Mouse (Mus musculus) forebrain, embryonic 13.5 days (tissue): ENCODE results near the gene Phactr1. TPM values are rescaled to one million over a fixed set of nuclear protein-coding genes. Genes with fewer than 3 reads are reported as not detected.

ENCODE experiments used
- ATAC-seq: fragments of 200-750 bp; cut with Nextera tagmentation; 2 replicates; pipeline ENCODE4 v1.8.0; 2017
- H3K27ac ChIP-seq: fragments of 300-500 bp; sonication (generic); 2 replicates; pipeline ENCODE4 v1.5.1; 2015; ENCODE audit warnings: inconsistent platforms, mild to moderate bottlenecking, moderate library complexity
- H3K27me3 ChIP-seq: fragments of 300-500 bp; sonication (generic); 2 replicates; pipeline ENCODE4 v1.6.1; 2015; ENCODE audit warnings: mild to moderate bottlenecking, inconsistent platforms
- H3K36me3 ChIP-seq: fragments of 300-500 bp; sonication (generic); 2 replicates; pipeline ENCODE4 v1.6.1; 2015; ENCODE audit warnings: mild to moderate bottlenecking, inconsistent platforms; ENCODE audit not compliant: poor library complexity, severe bottlenecking
- H3K4me1 ChIP-seq: fragments of 300-500 bp; sonication (generic); 2 replicates; pipeline ENCODE4 v1.6.1; 2015; ENCODE audit warnings: inconsistent platforms
- H3K4me2 ChIP-seq: fragments of 300-500 bp; sonication (generic); 2 replicates; pipeline ENCODE4 v1.6.1; 2015; ENCODE audit warnings: inconsistent platforms, mild to moderate bottlenecking, moderate library complexity
- H3K4me3 ChIP-seq: fragments of 300-500 bp; sonication (generic); 2 replicates; pipeline ENCODE4 v1.5.1; 2015; ENCODE audit warnings: mild to moderate bottlenecking, inconsistent platforms
- H3K9ac ChIP-seq: fragments of 300-500 bp; sonication (generic); 2 replicates; pipeline ENCODE4 v1.6.1; 2015; ENCODE audit warnings: mild to moderate bottlenecking, inconsistent platforms
- H3K9me3 ChIP-seq: fragments of 300-500 bp; sonication (generic); replicated peaks from 2 replicates; pipeline ENCODE4 v1.6.1; 2016; ENCODE audit warnings: inconsistent platforms
- WGBS: fragments of 180-500 bp; shearing (Covaris S2); methylation state at CpG from one replicate; pipeline ENCODE4 v1.1.7; 2015; 5-methylcytosine and 5-hydroxymethylcytosine counted together
- polyA plus RNA-seq: library from polyadenylated mRNA; unstranded; fragments of >200 nt; fragmentation: Nextera tagmentation; extraction: Ambion mirVana; gene quantifications from 2 replicates; pipeline ENCODE4 v1.2.1, GENCODE M21; 2015

Phactr1 gene
- polyA plus RNA-seq, 1 experiment from 2014 or later = 34.4 TPM

DNA sequence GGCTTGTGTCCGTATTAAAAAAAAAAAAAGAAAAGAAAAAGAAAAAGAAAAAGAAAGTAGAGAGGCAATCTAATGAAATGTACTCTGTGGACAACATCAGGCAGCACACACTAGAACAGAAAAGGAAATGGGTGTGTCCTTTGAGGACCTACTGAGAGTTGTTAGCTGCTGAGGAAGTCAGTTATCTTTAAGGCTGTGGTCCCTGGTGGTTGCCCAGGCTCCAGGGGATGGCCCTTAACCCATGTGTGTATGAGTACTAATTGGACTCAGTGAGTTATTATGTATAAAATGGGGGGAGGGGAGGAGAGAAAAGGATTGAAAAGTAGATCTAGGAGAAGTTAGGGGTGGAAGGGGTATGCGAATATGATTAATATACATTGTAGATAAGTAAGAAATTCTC lies 278.4 kb downstream of the Phactr1 start:
- no peak overlapping the region for H3K27ac ChIP-seq
- WGBS = 91% methylated on average over 2 of the region's 2 CpGs
- no peaks in the 10 kb centered on the region for H3K36me3 ChIP-seq
- no peak overlapping the region for H3K4me2 ChIP-seq
- H3K9me3 ChIP-seq = 0 out of 2 replicates have a peak, but pooled peaks cover 7% of the 10 kb centered on the region
- ATAC-seq = no peak
- H3K27me3 ChIP-seq = no peaks in the 10 kb centered on the region
- H3K4me3 ChIP-seq = no peak overlapping the region
- H3K9ac ChIP-seq = no peak overlapping the region
- no peaks in the 10 kb centered on the region for H3K4me1 ChIP-seq

DNA sequence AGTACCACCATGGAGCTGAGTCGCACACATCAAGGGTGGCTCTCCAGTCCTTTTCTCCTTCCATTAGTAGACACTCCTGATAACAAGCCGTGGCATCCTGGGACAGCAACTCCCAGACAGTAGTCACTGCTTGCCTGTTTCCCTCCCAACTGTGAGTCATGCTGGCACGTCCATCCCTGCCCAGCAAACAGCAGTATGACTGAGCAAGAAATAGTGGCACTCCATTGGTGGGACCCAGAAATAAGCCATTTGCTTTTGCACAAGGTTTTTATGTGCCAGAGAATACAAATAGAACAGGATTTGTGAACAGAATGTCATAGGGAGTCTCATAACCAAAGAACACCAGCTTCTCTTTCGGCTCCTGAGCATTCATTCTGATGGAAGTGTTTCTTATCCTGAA lies 281.1 kb downstream of the Phactr1 start:
- WGBS = 91% methylated on average over 4 of the region's 4 CpGs
- Histone ChIP-seq H3K9ac (no peak overlapping the region), H3K4me1 (no peaks in the 10 kb centered on the region), H3K4me3 (no peak overlapping the region), H3K27me3 (no peaks in the 10 kb centered on the region), H3K27ac (no peak overlapping the region), H3K36me3 (no peaks in the 10 kb centered on the region), H3K9me3 (no peaks in the 10 kb centered on the region), H3K4me2 (no peak overlapping the region)
- ATAC-seq = no peak

DNA sequence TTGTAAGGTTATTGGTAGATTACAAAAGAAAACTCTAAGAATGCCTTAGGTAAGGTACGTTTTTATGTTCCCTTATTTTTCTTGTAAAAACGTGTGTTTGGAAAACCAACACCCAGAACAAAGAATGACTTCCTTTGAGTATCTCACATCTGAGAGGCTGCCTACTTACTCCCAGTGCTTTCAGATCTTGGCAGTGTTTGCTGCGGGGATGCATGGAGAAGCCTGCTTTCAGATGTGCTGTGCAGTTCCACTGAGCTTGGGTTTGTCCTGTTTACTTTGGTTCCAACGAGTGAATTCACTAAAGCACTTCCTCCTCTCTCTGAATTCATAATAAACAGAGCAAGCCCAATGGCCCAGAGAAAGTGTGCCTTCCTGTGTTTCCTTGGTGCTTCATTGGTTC lies 288.1 kb downstream of the Phactr1 start:
- H3K9ac ChIP-seq = no peak overlapping the region
- 86% methylated on average over 4 of the region's 4 CpGs for WGBS

DNA sequence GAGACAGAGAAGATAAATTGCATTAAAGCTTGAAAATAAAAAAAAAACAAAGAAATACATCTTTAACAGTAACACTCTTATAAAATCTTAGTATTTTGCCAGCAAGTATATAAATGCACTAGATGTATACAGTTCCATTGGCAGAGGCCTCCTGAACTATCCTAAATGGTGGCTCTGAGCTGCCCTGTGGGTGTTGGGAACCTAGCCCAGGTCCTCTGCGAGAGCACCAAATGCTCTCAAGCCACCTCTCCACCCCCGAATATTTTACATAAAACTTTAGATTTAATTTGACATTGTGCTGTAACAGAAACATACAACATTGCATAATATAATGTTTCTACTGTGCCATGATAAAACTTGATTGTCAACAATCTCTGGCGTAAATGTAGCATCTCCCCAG lies 293.1 kb downstream of the Phactr1 start:
- no peak overlapping the region for H3K9ac ChIP-seq
- no peak overlapping the region for H3K27ac ChIP-seq
- H3K9me3 ChIP-seq = no peaks in the 10 kb centered on the region
- WGBS = 87% methylated on average over 3 of the region's 3 CpGs
- no peaks in the 10 kb centered on the region for H3K36me3 ChIP-seq
- peaks cover 14% of the 10 kb centered on the region for H3K4me1 ChIP-seq
- ATAC-seq = no peak
- H3K4me2 ChIP-seq = no peak overlapping the region
- no peak overlapping the region for H3K4me3 ChIP-seq
- no peaks in the 10 kb centered on the region for H3K27me3 ChIP-seq

More for the DNA sequence above, 288.1 kb downstream of the Phactr1 start:
- Histone ChIP-seq H3K27me3 (no peaks in the 10 kb centered on the region), H3K4me2 (no peak overlapping the region), H3K4me1 (no peaks in the 10 kb centered on the region), H3K9me3 (no peaks in the 10 kb centered on the region), H3K27ac (no peak overlapping the region), H3K4me3 (no peak overlapping the region), H3K36me3 (no peaks in the 10 kb centered on the region)
- ATAC-seq = no peak

DNA sequence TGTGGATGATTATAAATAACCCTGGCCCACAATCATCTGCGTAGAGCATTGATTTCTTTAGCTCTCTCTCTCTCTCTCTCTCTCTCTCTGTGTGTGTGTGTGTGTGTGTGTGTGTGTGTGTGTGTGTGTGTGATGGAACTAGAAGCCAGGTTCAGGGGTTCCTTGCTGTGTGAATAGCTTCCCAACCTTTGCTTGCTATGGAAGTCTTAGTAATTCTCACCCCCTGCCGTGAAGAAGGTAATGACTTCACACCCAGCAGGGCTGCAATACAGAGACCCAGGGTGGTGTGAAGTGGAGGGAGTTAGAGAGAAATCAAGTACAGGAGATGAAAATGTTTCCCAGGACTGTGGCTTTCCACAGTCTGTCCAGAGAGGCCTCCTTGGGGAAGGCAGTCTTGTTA lies 293.5 kb downstream of the Phactr1 start:
- Histone ChIP-seq H3K36me3 (no peaks in the 10 kb centered on the region), H3K9me3 (no peaks in the 10 kb centered on the region), H3K27ac (no peak overlapping the region), H3K4me3 (no peak overlapping the region), H3K27me3 (no peaks in the 10 kb centered on the region), H3K4me2 (no peak overlapping the region), H3K9ac (no peak overlapping the region), H3K4me1 (peaks cover 14% of the 10 kb centered on the region)
- no peak for ATAC-seq
- WGBS = 63% methylated on average over 2 of the region's 2 CpGs

DNA sequence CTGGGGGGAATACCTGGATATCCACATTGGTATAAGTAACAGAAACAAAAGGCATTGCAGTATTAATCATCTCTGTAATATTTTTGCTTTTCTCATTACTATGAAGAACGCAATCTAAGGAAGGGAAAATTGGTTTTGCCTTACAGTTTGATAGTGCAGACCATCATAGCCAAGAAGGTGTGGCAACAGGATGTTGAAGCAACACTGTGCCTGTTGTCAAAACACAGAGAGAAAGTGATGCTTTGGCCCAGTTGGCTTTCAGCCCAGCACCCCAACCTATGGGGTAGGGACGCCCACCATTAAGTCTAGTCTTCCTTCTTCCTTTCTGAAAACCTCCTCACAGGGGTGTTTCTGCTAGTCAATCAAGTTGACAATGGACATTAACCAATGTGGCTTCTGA lies 294.1 kb downstream of the Phactr1 start:
- Histone ChIP-seq H3K4me3 (no peak overlapping the region), H3K27me3 (no peaks in the 10 kb centered on the region), H3K9ac (no peak overlapping the region), H3K9me3 (no peaks in the 10 kb centered on the region), H3K27ac (no peak overlapping the region), H3K36me3 (no peaks in the 10 kb centered on the region), H3K4me1 (peaks cover 14% of the 10 kb centered on the region), H3K4me2 (no peak overlapping the region)
- no peak for ATAC-seq
- 89% methylated on average over 2 of the region's 2 CpGs for WGBS

DNA sequence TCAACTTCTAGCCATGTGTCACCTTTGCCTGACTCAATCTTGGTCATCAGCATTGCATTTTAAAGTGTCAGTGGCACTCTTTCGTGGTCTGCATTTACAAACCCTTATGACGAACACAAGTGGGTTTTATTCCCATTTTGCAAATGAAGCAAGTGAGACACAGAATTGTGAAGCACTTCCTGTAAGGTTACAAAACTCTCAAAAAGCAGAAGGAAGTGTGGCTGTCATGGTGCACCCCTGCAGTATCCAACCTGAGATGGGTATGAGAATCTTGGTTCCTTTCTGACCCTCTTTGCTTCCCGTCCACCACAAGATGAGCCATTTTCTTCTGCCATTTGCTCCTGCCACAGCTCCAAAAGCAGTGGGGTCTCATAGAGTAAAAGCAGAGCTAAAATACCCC lies 295.7 kb downstream of the Phactr1 start:
- Histone ChIP-seq H3K9ac (no peak overlapping the region), H3K4me1 (peaks cover 14% of the 10 kb centered on the region), H3K27ac (no peak overlapping the region), H3K4me3 (no peak overlapping the region), H3K36me3 (no peaks in the 10 kb centered on the region), H3K27me3 (no peaks in the 10 kb centered on the region), H3K4me2 (no peak overlapping the region), H3K9me3 (no peaks in the 10 kb centered on the region)
- 91% methylated on average over 3 of the region's 3 CpGs for WGBS
- no peak for ATAC-seq

DNA sequence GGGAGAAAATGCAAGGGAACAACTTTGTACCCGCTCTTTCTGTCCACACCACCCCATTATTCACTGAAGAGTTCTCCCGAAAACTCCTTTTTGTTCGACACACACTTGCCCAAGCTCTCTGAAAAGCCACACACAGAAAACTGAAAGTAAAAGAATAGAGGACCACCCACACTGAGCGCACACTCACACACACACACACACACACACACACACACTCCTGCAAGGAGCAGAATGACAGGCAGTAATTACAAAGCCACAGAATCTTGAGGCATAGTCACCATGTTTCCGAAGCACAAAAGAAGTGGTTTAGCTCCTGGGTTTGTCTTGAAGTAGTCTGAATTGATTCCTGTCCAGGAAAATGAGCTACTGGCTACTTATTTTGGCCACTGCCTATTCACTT lies 296.5 kb downstream of the Phactr1 start:
- no peak overlapping the region for H3K27ac ChIP-seq
- H3K27me3 ChIP-seq = no peaks in the 10 kb centered on the region
- no peaks in the 10 kb centered on the region for H3K36me3 ChIP-seq
- H3K4me2 ChIP-seq = no peak overlapping the region
- H3K4me3 ChIP-seq = no peak overlapping the region
- H3K9me3 ChIP-seq = no peaks in the 10 kb centered on the region
- WGBS = 25% methylated on average over 5 of the region's 5 CpGs
- H3K9ac ChIP-seq = no peak overlapping the region
- ATAC-seq = no peak
- peaks cover 14% of the 10 kb centered on the region for H3K4me1 ChIP-seq

DNA sequence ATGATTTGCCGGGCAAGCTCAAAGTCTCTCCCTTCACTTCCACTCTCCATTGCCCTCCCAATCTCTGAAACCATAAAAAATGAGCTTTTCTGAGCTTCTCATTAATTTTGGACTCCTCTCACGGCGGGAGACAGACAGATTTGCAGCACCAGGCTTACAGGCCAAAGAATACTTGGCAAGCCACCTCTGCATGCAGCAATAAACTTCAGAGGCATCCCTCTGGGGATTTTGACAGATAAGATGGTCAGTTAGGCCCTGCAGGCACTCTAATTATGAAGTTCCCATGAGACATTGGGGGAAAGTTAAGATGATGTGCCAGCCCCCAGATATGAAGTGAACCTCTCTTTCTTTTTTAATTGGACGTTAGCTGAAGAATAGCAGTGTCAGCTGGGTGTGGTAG lies 300.2 kb downstream of the Phactr1 start:
- no peaks in the 10 kb centered on the region for H3K9me3 ChIP-seq
- no peak overlapping the region for H3K9ac ChIP-seq
- no peaks in the 10 kb centered on the region for H3K27me3 ChIP-seq
- ATAC-seq = no peak
- H3K4me2 ChIP-seq = no peak overlapping the region
- 55% methylated on average over 4 of the region's 4 CpGs for WGBS
- no peak overlapping the region for H3K4me3 ChIP-seq
- H3K36me3 ChIP-seq = no peaks in the 10 kb centered on the region
- H3K27ac ChIP-seq = 0 out of 2 replicates have a peak overlapping the region, but pooled peaks have one; percentile 19
- peaks cover 10% of the 10 kb centered on the region for H3K4me1 ChIP-seq

DNA sequence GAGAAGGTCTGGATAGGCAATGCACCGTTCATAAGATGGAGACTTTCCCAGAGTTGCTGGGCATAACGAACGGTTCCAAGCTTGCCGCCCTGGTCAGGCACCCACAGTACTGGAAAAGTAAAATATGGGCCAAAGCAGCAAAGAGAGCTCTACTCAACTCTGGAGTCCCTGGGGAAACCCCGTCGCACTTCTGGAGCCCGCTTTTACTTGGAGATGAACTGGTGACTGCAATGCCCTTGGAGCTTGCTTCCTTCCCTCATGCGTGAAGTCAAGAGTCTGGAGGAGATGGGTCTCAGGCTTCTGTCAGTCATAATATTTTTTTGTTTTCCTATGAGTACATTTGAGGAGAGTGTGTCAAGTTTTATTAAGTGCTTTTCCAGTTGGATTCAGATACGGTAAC lies 302.2 kb downstream of the Phactr1 start:
- no peaks in the 10 kb centered on the region for H3K9me3 ChIP-seq
- no peak overlapping the region for H3K4me3 ChIP-seq
- no peaks in the 10 kb centered on the region for H3K36me3 ChIP-seq
- H3K4me2 ChIP-seq = no peak overlapping the region
- no peak for ATAC-seq
- H3K27ac ChIP-seq = no peak overlapping the region
- WGBS = 90% methylated on average over 9 of the region's 9 CpGs
- H3K27me3 ChIP-seq = no peaks in the 10 kb centered on the region
- peaks cover 2% of the 10 kb centered on the region; the same call in 1 of the 2 replicates for H3K4me1 ChIP-seq
- H3K9ac ChIP-seq = no peak overlapping the region

DNA sequence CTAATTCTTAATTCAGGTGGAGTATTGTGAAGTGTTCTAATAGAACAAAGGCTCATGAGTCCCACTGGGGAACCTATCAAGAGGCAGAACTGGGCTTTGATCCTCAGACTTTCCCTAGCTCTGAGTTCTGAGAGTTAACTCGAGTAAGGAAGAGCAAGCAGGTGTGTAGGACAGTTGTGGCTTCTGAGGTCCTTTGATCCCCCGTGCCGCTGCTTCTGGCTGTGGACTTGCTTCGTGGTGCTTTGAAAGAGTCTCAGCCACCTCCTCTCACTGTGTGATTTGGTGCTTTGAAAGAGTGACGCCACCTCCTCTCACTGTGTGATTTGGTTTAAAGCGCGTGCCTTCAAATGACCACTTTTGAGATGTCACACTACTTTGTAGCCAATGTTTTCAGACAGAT lies 305.4 kb downstream of the Phactr1 start:
- Histone ChIP-seq H3K9me3 (no peaks in the 10 kb centered on the region), H3K4me1 (peaks cover 15% of the 10 kb centered on the region), H3K4me3 (no peak overlapping the region), H3K27ac (no peak overlapping the region), H3K27me3 (no peaks in the 10 kb centered on the region), H3K4me2 (no peak overlapping the region), H3K36me3 (no peaks in the 10 kb centered on the region), H3K9ac (no peak overlapping the region)
- ATAC-seq = no peak
- 81% methylated on average over 7 of the region's 7 CpGs for WGBS

DNA sequence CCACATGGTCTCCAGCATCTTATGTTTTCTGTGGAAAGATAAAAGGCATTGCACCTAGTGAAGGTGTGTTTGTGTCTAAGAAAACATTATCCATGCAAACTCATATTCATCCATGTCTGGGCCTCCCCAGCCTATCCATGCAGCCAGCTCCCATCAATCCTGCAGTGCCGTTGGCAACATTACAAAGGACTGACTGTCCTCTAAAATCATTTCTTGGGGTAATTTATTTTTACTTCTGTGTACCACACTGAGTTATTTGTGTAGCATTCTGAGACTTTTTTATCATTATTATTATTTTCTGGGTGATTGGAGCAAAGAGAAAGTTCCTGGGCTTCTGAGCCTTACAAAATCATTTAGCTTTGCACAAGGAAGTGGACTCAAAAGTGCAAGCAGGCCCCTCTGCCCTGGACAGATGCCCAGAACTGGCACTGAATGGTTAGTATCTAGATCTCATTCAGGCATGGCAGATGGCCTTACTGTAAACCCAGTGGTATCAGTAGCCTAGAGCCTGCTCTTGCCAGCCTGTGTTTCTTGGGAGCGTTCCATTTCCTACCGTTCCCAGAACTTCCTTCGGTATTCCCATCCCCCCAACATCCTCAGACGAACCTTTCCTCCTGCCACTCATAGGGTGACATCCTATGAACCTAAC lies 307.6 kb downstream of the Phactr1 start:
- Histone ChIP-seq H3K9ac (no peak overlapping the region), H3K4me3 (no peak overlapping the region), H3K27ac (peak overlapping the region; percentile 49), H3K9me3 (no peaks in the 10 kb centered on the region), H3K27me3 (no peaks in the 10 kb centered on the region), H3K4me1 (peaks cover 34% of the 10 kb centered on the region), H3K4me2 (no peak overlapping the region), H3K36me3 (no peaks in the 10 kb centered on the region)
- WGBS = 52% methylated on average over 5 of the region's 5 CpGs
- peak; percentile 75; the same call in 1 of the 2 replicates for ATAC-seq

DNA sequence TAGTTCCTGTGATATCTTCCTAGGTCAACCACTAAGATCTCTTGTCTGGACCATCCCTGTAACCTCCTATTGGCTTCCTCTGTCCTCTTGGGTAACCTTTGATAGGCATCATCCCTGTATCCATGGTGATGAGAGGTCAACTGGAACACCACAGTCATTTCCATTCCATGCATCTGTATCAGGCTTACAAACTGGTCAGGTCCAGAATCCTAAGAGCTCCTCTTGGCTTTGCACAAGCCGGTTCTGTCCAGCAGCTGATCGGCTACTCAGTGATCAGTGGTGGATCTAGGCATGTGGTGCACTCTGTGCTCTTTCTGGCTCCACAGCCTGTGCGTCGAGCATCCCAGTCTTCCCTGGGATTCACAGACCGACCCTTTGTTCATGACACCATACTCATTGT lies 309.1 kb downstream of the Phactr1 start:
- no peak overlapping the region for H3K4me3 ChIP-seq
- no peak overlapping the region for H3K27ac ChIP-seq
- H3K9me3 ChIP-seq = peaks cover 4% of the 10 kb centered on the region; the same call in 1 of the 2 replicates
- 94% methylated on average over 5 of the region's 5 CpGs for WGBS
- H3K4me1 ChIP-seq = peaks cover 34% of the 10 kb centered on the region
- H3K9ac ChIP-seq = no peak overlapping the region
- no peak for ATAC-seq
- no peak overlapping the region for H3K4me2 ChIP-seq
- no peaks in the 10 kb centered on the region for H3K27me3 ChIP-seq
- no peaks in the 10 kb centered on the region for H3K36me3 ChIP-seq
